Mouse (Mus musculus) retina, postnatal 1 day (tissue): ENCODE data around the gene Ankrd45.
"Not testable (repeated sequence)": the region's sequence is repeated elsewhere in the genome, so short reads cannot be mapped to it uniquely, and the experiment has no call there.

Experiments used
- DNase-seq: peaks from one replicate; pipeline ENCODE4 v3.0.0-alpha.2; 2012

The Ankrd45 gene

DNA sequence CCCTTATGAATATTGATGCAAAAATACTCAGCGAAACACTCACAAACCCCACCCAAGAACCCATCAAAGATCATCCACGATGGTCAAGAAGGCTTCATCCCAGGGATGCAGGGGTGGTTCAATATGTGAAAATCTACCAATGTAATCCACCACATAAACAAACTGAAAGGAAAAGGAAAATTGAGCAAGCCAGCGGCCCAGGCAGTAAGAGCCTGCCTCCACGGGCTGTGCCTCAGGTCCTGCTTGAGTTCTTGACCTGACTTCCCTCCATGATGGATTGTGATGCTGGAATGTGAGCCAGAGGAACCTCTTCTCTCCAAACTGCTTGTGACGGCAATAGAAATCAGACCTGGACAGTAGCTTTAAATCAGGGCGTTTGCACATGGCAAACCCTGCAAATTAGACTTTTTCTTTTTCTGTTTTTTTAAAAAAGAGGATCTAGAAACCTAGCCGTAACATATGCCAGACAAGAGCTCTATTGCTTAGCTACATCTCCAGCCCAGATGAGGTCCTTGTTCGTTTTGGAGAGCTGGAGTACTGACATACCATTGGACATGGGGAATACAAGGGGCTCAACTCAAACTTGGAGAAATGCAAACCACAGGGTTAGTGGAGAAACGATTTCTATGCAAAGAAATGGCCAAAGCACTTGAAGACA lies 47.9 kb downstream of the Ankrd45 start:
- DNase-seq = no peak

DNA sequence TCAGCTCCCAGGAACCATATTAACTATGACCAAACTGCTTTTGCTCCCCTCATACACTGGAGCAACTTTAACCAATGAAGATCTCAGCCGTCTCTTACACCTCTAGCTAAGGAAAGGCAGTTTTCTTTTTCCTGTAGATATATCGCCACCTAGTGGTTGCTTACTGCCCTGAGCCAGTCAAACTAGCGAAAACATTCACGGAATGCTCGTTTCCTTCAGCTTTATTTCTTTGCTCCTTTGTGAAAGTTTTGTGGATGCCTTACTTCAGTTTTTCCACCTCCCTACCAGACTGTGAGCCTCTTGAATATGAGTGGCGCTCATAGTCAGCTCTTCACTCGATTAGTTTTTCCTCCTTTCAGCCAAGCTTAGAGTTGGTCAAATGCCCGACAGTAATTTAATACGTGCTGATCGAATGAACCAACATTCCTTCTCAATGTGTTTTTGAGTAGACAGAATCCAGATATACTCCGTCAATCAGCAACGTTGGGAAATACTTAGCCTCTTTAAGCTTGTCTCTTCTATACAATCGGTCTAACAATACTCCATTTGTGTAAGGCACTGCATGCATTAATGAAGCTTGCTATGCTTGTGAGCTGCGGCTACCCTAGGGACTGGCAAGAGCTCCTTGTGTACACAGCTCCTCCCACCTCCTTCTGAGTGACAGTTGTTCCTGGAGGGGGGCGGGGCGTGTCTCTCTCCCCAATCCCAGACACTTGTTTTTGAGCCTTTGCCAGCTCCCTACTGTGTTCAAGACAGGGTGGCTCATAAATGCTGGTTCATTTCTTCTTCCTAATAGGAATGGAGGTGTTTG lies 53.3 kb downstream of the Ankrd45 start:
- peak; percentile 93 for DNase-seq

DNA sequence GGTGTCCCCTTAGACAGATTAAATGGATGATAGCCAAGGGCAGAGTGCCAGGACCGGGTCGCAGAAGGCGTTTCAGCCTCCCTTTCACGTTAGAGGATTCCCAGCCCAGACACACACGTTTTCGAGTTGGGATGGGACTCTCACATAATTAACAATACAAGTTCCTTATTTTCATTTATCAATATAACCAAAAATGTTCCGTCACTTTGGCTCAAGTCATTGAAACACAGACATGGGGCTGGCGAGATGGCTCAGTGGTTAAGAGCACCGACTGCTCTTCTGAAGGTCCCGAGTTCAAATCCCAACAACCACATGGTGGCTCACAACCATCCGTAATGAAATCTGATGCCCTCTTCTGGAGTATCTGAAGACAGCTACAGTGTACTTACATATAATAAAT lies 53.9 kb downstream of the Ankrd45 start:
- DNase-seq = not testable (repeated sequence)

DNA sequence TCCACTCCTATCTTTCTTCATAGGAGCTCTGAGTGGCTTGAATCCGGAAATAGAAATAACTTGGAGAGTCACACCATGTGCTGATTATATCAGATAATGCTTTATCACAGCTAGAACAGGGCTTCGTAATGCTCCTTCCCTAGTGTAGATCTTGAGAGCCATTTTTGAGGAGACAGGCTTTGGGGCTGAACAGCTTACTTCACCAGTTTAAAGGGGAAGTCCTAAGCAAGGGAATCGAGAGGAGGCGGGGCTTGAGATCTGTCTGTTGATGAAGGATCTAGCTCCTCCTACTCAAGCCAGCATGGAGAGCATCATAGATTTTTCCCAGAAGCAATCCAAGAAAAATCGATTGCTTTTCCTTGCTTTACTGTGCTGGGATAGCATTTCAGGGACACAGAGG lies 57.4 kb downstream of the Ankrd45 start:
- DNase-seq = no peak

DNA sequence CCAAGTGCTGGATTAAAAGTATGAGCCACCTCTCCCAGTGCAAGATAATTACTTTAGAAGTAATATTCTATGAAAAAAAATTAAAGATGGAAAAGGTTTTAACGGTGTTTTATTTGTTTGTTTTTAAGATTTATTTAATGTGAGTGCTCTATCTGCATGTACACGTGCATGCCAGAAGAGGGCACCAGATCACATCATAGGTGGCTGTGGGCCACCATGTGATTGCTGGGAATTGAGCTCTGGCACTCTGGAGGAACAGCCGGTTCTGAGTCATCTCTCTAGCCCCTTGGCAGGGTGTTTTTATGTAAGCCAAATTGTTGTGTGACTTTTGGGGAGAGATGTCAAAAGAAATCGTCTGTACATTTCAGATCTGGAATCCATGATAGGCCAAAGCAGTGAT lies 72.0 kb downstream of the Ankrd45 start:
- DNase-seq = peak; percentile 36

DNA sequence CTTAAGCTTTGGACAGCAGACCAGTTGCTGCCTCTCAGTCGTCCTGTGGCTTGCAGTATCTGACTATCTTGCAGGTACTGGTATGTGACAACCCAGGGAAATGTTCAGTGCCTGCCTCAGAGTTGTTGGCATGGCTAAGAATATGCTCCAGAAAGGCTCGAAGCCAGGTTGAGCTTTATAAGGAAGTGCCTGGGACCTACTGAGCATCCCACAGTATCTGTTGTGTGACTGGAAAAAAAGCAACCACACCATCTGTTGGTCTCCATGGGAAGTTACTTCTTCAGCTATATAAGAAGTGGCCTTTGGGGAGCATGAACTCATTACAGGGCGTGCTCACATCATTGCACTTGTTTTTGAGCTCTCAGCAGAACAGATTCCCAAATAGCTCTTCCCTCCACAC lies 77.3 kb downstream of the Ankrd45 start:
- DNase-seq = no peak
